Mouse (Mus musculus): Measurements from ENCODE around the gene Foxi1.
"Not testable (repeated sequence)": the region's sequence is repeated elsewhere in the genome, so short reads cannot be mapped to it uniquely, and the experiment has no call there.

The Foxi1 gene

GRCm38 (mm10) chr11:34207989-34208388 lies at the start of gene Foxi1:
Gene Foxi1, minus strand, starts transcription at chr11:34208089.
- DNase-seq: no peak

- DNase-seq: no peak
Observed at GRCm38 (mm10) chr11:34242979-34243378, 35.1 kb upstream of the Foxi1 start.

- no peak for DNase-seq
Observed at GRCm38 (mm10) chr11:34240252-34240651, 32.4 kb upstream of the Foxi1 start.

GRCm38 (mm10) chr11:34239691-34240090 lies 31.8 kb upstream of the Foxi1 start:
- no peak for DNase-seq

GRCm38 (mm10) chr11:34236885-34237284 lies 29.0 kb upstream of the Foxi1 start:
- peak; percentile 11 for DNase-seq

- peak; percentile 24 for DNase-seq
Observed at GRCm38 (mm10) chr11:34236091-34236759, 28.3 kb upstream of the Foxi1 start.

GRCm38 (mm10) chr11:34228758-34229364 lies 21.0 kb upstream of the Foxi1 start:
- peak; percentile 64 for DNase-seq

- no peak for DNase-seq
Observed at GRCm38 (mm10) chr11:34227180-34227579, 19.3 kb upstream of the Foxi1 start.

GRCm38 (mm10) chr11:34220596-34220995 lies 12.7 kb upstream of the Foxi1 start:
- not testable (repeated sequence) for DNase-seq

- DNase-seq: peak; percentile 64
Observed at GRCm38 (mm10) chr11:34212853-34213252, 5.0 kb upstream of the Foxi1 start.

GRCm38 (mm10) chr11:34202769-34203168 lies 5.1 kb downstream of the Foxi1 start:
- DNase-seq: no peak

GRCm38 (mm10) chr11:34195142-34195541 lies 12.7 kb downstream of the Foxi1 start:
- DNase-seq: no peak

GRCm38 (mm10) chr11:34194158-34194941 lies 13.5 kb downstream of the Foxi1 start:
- DNase-seq: no peak

- DNase-seq: no peak
Observed at GRCm38 (mm10) chr11:34193658-34194057, 14.2 kb downstream of the Foxi1 start.

- no peak for DNase-seq
Observed at GRCm38 (mm10) chr11:34184266-34184665, 23.6 kb downstream of the Foxi1 start.

- DNase-seq: peak; percentile 39
Observed at GRCm38 (mm10) chr11:34181214-34182117, 26.4 kb downstream of the Foxi1 start.

- DNase-seq: no peak
Observed at GRCm38 (mm10) chr11:34178752-34179151, 29.1 kb downstream of the Foxi1 start.

- DNase-seq: peak; percentile 10
Observed at GRCm38 (mm10) chr11:34176371-34176770, 31.5 kb downstream of the Foxi1 start.

- no peak for DNase-seq
Observed at GRCm38 (mm10) chr11:34171221-34171620, 36.7 kb downstream of the Foxi1 start.

GRCm38 (mm10) chr11:34169464-34169894 lies 38.4 kb downstream of the Foxi1 start:
- no peak for DNase-seq

- DNase-seq: no peak
Observed at GRCm38 (mm10) chr11:34166392-34166791, 41.5 kb downstream of the Foxi1 start.

GRCm38 (mm10) chr11:34165278-34165677 lies 42.6 kb downstream of the Foxi1 start:
- no peak for DNase-seq

GRCm38 (mm10) chr11:34158916-34159315 lies 49.0 kb downstream of the Foxi1 start:
- DNase-seq: no peak

Data from right cerebral cortex, adult 18-20 months (tissue).